Mouse (Mus musculus) heart, embryonic 11.5 days (tissue): ENCODE measurements at regions not wholly inside any gene's neighbourhood (a gene's known extent, or its start where the extent isn't known, plus 50 kb on each side); places are given as distances from the start of the nearest gene placed in this dataset.

Source experiments
- ATAC-seq: fragments of 200-750 bp; cut with Nextera tagmentation; replicated peaks from 2 replicates; pipeline ENCODE4 v1.8.0; 2017; ENCODE audit warnings: moderate library complexity; ENCODE audit not compliant: insufficient number of reproducible peaks, low FRiP score, low TSS enrichment
- H3K27ac ChIP-seq: fragments of 300-500 bp; sonication (generic); 2 replicates; pipeline ENCODE4 v1.5.1; 2014; ENCODE audit warnings: mild to moderate bottlenecking, low read depth, low read length
- H3K27me3 ChIP-seq: fragments of 300-500 bp; sonication (generic); 2 replicates; pipeline ENCODE4 v1.6.1; 2014; ENCODE audit warnings: mild to moderate bottlenecking, low read length, mixed read lengths; ENCODE audit not compliant: control insufficient read depth, insufficient read depth
- H3K36me3 ChIP-seq: fragments of 300-500 bp; sonication (generic); 2 replicates; pipeline ENCODE4 v1.6.1; 2014; ENCODE audit warnings: mild to moderate bottlenecking, low read length, moderate library complexity, mixed read lengths; ENCODE audit not compliant: control insufficient read depth, insufficient read depth
- H3K4me1 ChIP-seq: fragments of 300-500 bp; sonication (generic); 2 replicates; pipeline ENCODE4 v1.6.1; 2014; ENCODE audit warnings: low read length; ENCODE audit not compliant: control insufficient read depth, insufficient read depth
- H3K4me2 ChIP-seq: fragments of 300-500 bp; sonication (generic); 2 replicates; pipeline ENCODE4 v1.6.1; 2014; ENCODE audit warnings: mild to moderate bottlenecking, moderate library complexity
- H3K4me3 ChIP-seq: fragments of 300-500 bp; sonication (generic); 2 replicates; pipeline ENCODE4 v1.5.1; 2014; ENCODE audit warnings: low read depth, low read length
- H3K9ac ChIP-seq: fragments of 300-500 bp; sonication (generic); 2 replicates; pipeline ENCODE4 v1.6.1; 2014; ENCODE audit warnings: mild to moderate bottlenecking, low read depth, low read length, moderate library complexity
- H3K9me3 ChIP-seq: fragments of 300-500 bp; sonication (generic); replicated peaks from 2 replicates; pipeline ENCODE4 v1.6.1; 2016; ENCODE audit warnings: low read length; ENCODE audit not compliant: control insufficient read depth
- WGBS: fragments of 180-500 bp; shearing (Covaris S2); extraction: QIAGEN DNeasy Blood & Tissue Kit; methylation state at CpG from one replicate; pipeline ENCODE4 v1.1.7; 2014; ENCODE audit not compliant: insufficient replicate concordance; 5-methylcytosine and 5-hydroxymethylcytosine counted together

DNA sequence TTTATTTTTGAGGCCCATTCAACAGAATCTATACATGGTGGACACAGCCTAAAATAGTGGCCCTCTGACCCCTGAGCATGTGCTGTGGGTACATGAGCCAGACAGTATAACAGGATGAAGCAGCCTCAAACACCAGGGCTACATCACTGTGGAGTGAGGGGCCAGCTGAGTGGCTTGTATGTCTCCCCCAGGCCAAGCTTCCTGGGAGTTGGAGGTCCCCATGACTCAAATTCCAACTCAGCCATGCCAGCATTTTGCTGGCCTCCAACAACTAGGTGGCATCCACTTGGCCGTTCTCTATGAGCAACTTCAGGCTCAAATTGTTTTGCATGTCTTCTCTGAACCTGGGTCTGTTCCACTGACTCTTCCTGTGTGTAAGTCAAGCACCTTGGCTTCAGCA, 121.5 kb downstream of the Emx2 start:
- H3K27me3 ChIP-seq: no peaks in the 10 kb centered on the region
- ATAC-seq: no peak
- H3K36me3 ChIP-seq: no peaks in the 10 kb centered on the region
- WGBS: 89% methylated on average over 1 of the region's 1 CpGs
- no peaks in the 10 kb centered on the region for H3K4me1 ChIP-seq
- H3K9ac ChIP-seq: no peak overlapping the region
- no peak overlapping the region for H3K27ac ChIP-seq
- H3K4me3 ChIP-seq: no peak overlapping the region
- H3K9me3 ChIP-seq: no peaks in the 10 kb centered on the region
- no peak overlapping the region for H3K4me2 ChIP-seq

DNA sequence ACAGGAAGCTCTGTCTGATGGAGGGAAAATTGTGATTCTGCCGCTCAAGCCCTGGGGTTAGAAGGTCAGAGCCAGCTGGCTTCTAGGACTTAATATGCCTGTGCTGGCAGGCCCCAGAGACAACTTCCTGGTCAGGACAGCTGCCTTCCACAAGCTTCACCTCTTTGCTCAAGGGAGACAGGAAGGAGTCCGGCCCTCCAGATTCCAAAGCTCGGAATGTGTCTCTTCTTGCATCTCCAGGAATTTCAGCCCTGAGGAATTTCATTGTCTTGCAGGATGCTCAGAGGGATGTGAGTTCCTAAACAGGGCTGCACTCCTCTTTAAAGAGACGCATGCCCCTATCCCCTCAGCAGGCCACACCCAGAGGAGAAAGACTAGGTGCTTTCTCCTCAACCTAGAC, 127.7 kb downstream of the Emx2 start:
- H3K27ac ChIP-seq: no peak overlapping the region
- H3K27me3 ChIP-seq: no peaks in the 10 kb centered on the region
- no peaks in the 10 kb centered on the region; the same call in 1 of the 2 replicates for H3K4me1 ChIP-seq
- no peaks in the 10 kb centered on the region for H3K36me3 ChIP-seq
- H3K9ac ChIP-seq: no peak overlapping the region
- H3K9me3 ChIP-seq: no peaks in the 10 kb centered on the region
- no peak overlapping the region for H3K4me3 ChIP-seq
- 22% methylated on average over 4 of the region's 4 CpGs for WGBS
- H3K4me2 ChIP-seq: no peak overlapping the region
- no peak for ATAC-seq

GRCm38 (mm10) chr19:59587303-59587702, 129.1 kb downstream of the Emx2 start:
- H3K27ac ChIP-seq: no peak overlapping the region
- no peak for ATAC-seq
- H3K36me3 ChIP-seq: no peaks in the 10 kb centered on the region
- no peak overlapping the region for H3K9ac ChIP-seq
- H3K4me2 ChIP-seq: no peak overlapping the region
- H3K9me3 ChIP-seq: no peaks in the 10 kb centered on the region
- WGBS: 69% methylated on average over 12 of the region's 12 CpGs
- no peaks in the 10 kb centered on the region; the same call in 1 of the 2 replicates for H3K4me1 ChIP-seq
- H3K4me3 ChIP-seq: no peak overlapping the region
- H3K27me3 ChIP-seq: no peaks in the 10 kb centered on the region

GRCm38 (mm10) chr19:59588068-59588522, 129.9 kb downstream of the Emx2 start:
- Histone ChIP-seq H3K4me2 (peak overlapping the region; percentile 61), H3K4me1 (no peaks in the 10 kb centered on the region; the same call in 1 of the 2 replicates), H3K9me3 (no peaks in the 10 kb centered on the region), H3K36me3 (no peaks in the 10 kb centered on the region), H3K27me3 (no peaks in the 10 kb centered on the region), H3K9ac (no peak overlapping the region), H3K27ac (no peak overlapping the region), H3K4me3 (peak overlapping the region; percentile 34)
- WGBS: 16% methylated on average over 17 of the region's 17 CpGs
- ATAC-seq: peak; percentile 11; the same call in 1 of the 2 replicates

DNA sequence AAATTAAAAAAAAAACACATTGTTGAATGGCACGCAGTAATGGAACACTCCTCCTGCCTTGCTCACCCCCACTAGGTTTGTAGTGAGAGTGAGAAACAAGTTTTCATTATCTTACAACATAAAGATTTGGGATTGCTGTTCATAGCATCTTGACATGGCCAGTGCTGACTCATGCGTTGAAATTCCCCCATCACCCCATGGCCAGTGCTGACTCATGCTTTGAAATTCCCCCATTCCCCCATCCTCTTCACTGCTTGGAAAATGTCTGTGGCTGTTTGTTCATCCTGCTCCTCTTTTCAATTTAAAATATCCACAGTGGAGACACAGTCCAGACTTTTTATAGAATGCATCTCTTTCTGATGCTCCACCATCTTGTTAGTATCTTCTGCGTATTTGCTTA, 131.8 kb downstream of the Emx2 start:
- H3K4me1 ChIP-seq: no peaks in the 10 kb centered on the region; the same call in 1 of the 2 replicates
- no peak for ATAC-seq
- no peak overlapping the region for H3K4me2 ChIP-seq
- no peaks in the 10 kb centered on the region for H3K9me3 ChIP-seq
- H3K36me3 ChIP-seq: no peaks in the 10 kb centered on the region
- no peak overlapping the region for H3K27ac ChIP-seq
- no peak overlapping the region for H3K9ac ChIP-seq
- no peaks in the 10 kb centered on the region for H3K27me3 ChIP-seq
- H3K4me3 ChIP-seq: no peak overlapping the region
- 89% methylated on average over 3 of the region's 3 CpGs for WGBS

GRCm38 (mm10) chr19:59592060-59592459, 133.9 kb downstream of the Emx2 start:
- no peaks in the 10 kb centered on the region for H3K27me3 ChIP-seq
- 68% methylated on average over 3 of the region's 3 CpGs for WGBS
- no peaks in the 10 kb centered on the region for H3K36me3 ChIP-seq
- no peak overlapping the region for H3K4me2 ChIP-seq
- no peak for ATAC-seq
- H3K9ac ChIP-seq: no peak overlapping the region
- no peaks in the 10 kb centered on the region for H3K9me3 ChIP-seq
- H3K27ac ChIP-seq: no peak overlapping the region
- no peak overlapping the region for H3K4me3 ChIP-seq
- no peaks in the 10 kb centered on the region; the same call in 1 of the 2 replicates for H3K4me1 ChIP-seq

GRCm38 (mm10) chr19:59624288-59624795, 166.2 kb downstream of the Emx2 start:
- 73% methylated on average over 6 of the region's 6 CpGs for WGBS
- Histone ChIP-seq H3K27me3 (no peaks in the 10 kb centered on the region), H3K9me3 (no peaks in the 10 kb centered on the region), H3K4me2 (no peak overlapping the region), H3K36me3 (no peaks in the 10 kb centered on the region), H3K4me3 (no peak overlapping the region), H3K4me1 (no peaks in the 10 kb centered on the region), H3K27ac (no peak overlapping the region), H3K9ac (no peak overlapping the region)
- ATAC-seq: no peak

- no peak for ATAC-seq
- Histone ChIP-seq H3K4me1 (no peaks in the 10 kb centered on the region), H3K4me2 (no peak overlapping the region), H3K36me3 (no peaks in the 10 kb centered on the region), H3K9ac (no peak overlapping the region), H3K9me3 (no peaks in the 10 kb centered on the region), H3K27ac (no peak overlapping the region), H3K4me3 (no peak overlapping the region), H3K27me3 (no peaks in the 10 kb centered on the region)
- WGBS: 52% methylated on average over 3 of the region's 3 CpGs
Observed at GRCm38 (mm10) chr19:59627681-59628080, 169.5 kb downstream of the Emx2 start.
